Mouse (Mus musculus) heart, postnatal 0 days (tissue): Measurements from ENCODE around the gene Kcnn1. TPM values are rescaled to one million over a fixed set of nuclear protein-coding genes. Genes with fewer than 3 reads are reported as not detected.
A peak's percentile ranks its signal among the peaks of the same experiment; 100 is the strongest.

ENCODE experiments used
- ATAC-seq: fragments of 200-750 bp; cut with Nextera tagmentation; 2 replicates; pipeline ENCODE4 v1.8.0; 2017; ENCODE audit warnings: low read depth, moderate number of reproducible peaks, moderate library complexity; ENCODE audit not compliant: insufficient read depth
- DNase-seq: peaks from one replicate; pipeline ENCODE4 v3.0.0-alpha.2; 2016; ENCODE audit warnings: low spot score
- H3K27ac ChIP-seq: fragments of 300-500 bp; sonication (generic); 2 replicates; pipeline ENCODE4 v1.5.1; 2014; ENCODE audit warnings: low read depth, mild to moderate bottlenecking
- H3K27me3 ChIP-seq: fragments of 300-500 bp; sonication (generic); 2 replicates; pipeline ENCODE4 v1.6.1; 2014; ENCODE audit warnings: low read length, mixed read lengths; ENCODE audit not compliant: control insufficient read depth, insufficient read depth
- H3K36me3 ChIP-seq: fragments of 300-500 bp; sonication (generic); replicated peaks from 2 replicates; pipeline ENCODE4 v1.6.1; 2014; ENCODE audit warnings: low read length, mixed read lengths; ENCODE audit not compliant: control insufficient read depth, insufficient read depth
- H3K4me1 ChIP-seq: fragments of 300-500 bp; sonication (generic); 2 replicates; pipeline ENCODE4 v1.6.1; 2014; ENCODE audit warnings: antibody characterized with exemption; ENCODE audit not compliant: control insufficient read depth, insufficient read depth
- H3K4me2 ChIP-seq: fragments of 300-500 bp; sonication (generic); 2 replicates; pipeline ENCODE4 v1.6.1; 2014; ENCODE audit warnings: low read depth, mild to moderate bottlenecking, low read length, moderate library complexity
- H3K4me3 ChIP-seq: fragments of 300-500 bp; sonication (generic); 2 replicates; pipeline ENCODE4 v1.5.1; 2014; ENCODE audit warnings: low read depth, low read length
- H3K9ac ChIP-seq: fragments of 300-500 bp; sonication (generic); replicated peaks from 2 replicates; pipeline ENCODE4 v1.6.1; 2014; ENCODE audit warnings: low read depth, low read length, mixed read lengths
- H3K9me3 ChIP-seq: fragments of 300-500 bp; sonication (generic); replicated peaks from 2 replicates; pipeline ENCODE4 v1.6.1; 2016; ENCODE audit warnings: low read length; ENCODE audit not compliant: control insufficient read depth
- CTCF ChIP-seq: IDR thresholded peaks from 2 replicates; pipeline ENCODE4 v1.5.1; 2016; ENCODE audit warnings: antibody characterized with exemption, control low read depth, low read depth
- EP300 ChIP-seq: IDR thresholded peaks from 2 replicates; pipeline ENCODE4 v1.6.1; 2016; ENCODE audit warnings: antibody characterized with exemption, low read depth
- WGBS: fragments of 180-500 bp; shearing (Covaris S2); extraction: QIAGEN DNeasy Blood & Tissue Kit; methylation state at CpG from one replicate; pipeline ENCODE4 v1.1.7; 2014; 5-methylcytosine and 5-hydroxymethylcytosine counted together
- polyA plus RNA-seq: library from polyadenylated mRNA; unstranded; fragments of >200 nt; fragmentation: Nextera tagmentation; extraction: Ambion mirVana; gene quantifications from 2 replicates; pipeline ENCODE4 v1.2.1, GENCODE M21; 2015
- total RNA-seq: library from RNA; depleted of rRNA; stranded (reverse); fragments of >200 nt; gene quantifications from 2 replicates; pipeline ENCODE4 v1.2.3, GENCODE M21; 2014; ENCODE audit warnings: low replicate concordance

Gene Kcnn1
- total and polyA plus RNA-seq, 2 experiments from 2014 or later, result 3.4 to 25.2 TPM

DNA sequence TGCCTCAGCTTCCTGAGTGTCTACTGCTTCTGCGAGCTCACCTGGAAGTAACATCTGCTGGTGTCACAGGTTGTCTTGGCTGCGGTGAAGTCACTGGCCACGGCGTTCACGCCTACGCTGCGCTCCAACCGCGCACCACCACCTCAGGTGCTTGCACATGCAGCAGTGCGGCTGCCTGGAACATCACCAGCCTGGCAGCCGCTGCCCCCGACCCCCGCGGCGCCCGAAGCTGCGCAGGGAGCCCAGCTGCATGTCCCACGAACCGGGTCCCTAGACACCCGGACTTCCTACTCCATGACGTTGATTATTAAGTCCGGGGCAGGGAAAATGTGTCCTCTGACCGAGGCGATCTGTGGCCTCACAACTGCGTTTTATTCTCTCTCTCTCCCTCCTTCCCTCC, 20.6 kb downstream of the Kcnn1 start:
- Histone ChIP-seq H3K27me3 (no peaks in the 10 kb centered on the region), H3K4me3 (no peak overlapping the region), H3K9me3 (no peaks in the 10 kb centered on the region), H3K4me2 (no peak overlapping the region), H3K9ac (no peak overlapping the region), H3K36me3 (no peaks in the 10 kb centered on the region), H3K4me1 (peaks cover 5% of the 10 kb centered on the region), H3K27ac (no peak overlapping the region)
- ATAC-seq (no peak), DNase-seq (no peak)
- 58% methylated on average over 25 of the region's 25 CpGs for WGBS
- no peak for TF ChIP-seq EP300
- TF ChIP-seq CTCF, result no peak

- H3K9ac ChIP-seq, result no peak overlapping the region
These were observed 21.6 kb downstream of the Kcnn1 start for GRCm38 (mm10) chr8:70841147-70842072.

DNA sequence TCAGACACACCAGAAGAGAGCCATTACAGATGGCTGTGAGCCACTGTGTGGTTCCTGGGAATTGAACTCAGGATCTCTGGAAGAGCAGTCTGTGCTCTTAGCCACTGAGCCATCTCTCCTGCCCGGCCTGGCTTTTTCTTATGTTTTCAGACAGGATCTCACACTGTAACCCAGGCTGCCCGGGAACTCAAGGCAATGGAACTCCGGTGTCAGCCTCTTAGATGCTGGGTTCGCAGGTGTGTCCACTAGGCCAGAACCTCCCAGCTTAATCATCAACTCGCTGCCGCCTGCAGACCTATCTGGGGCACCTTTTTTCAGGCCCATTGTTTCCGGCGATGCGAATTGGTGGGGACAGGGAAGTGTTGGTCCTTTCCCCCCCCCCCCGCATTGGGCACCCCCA, 22.5 kb downstream of the Kcnn1 start:
- Histone ChIP-seq H3K4me2 (no peak overlapping the region), H3K27ac (peak overlapping the region; percentile 81; the same call in 1 of the 2 replicates), H3K4me1 (peaks cover 5% of the 10 kb centered on the region), H3K9me3 (no peaks in the 10 kb centered on the region), H3K4me3 (no peak overlapping the region), H3K36me3 (peaks cover 12% of the 10 kb centered on the region; the same call in 1 of the 2 replicates), H3K27me3 (no peaks in the 10 kb centered on the region), H3K9ac (no peak overlapping the region)
- 51% methylated on average over 10 of the region's 10 CpGs for WGBS
- DNase-seq, result no peak
- no peak for TF ChIP-seq CTCF
- no peak for TF ChIP-seq EP300
- no peak for ATAC-seq

More at GRCm38 (mm10) chr8:70841147-70842072, 21.6 kb downstream of the Kcnn1 start:
- Histone ChIP-seq H3K4me2 (no peak overlapping the region), H3K27me3 (no peaks in the 10 kb centered on the region), H3K27ac (no peak overlapping the region), H3K36me3 (peaks cover 6% of the 10 kb centered on the region; the same call in 1 of the 2 replicates), H3K9me3 (no peaks in the 10 kb centered on the region), H3K4me1 (peaks cover 5% of the 10 kb centered on the region), H3K4me3 (no peak overlapping the region)
- DNase-seq, result peak; percentile 78
- WGBS, result 32% methylated on average over 22 of the region's 22 CpGs
- no peak for ATAC-seq
- TF ChIP-seq EP300 (no peak), CTCF (peak; percentile 94)

GRCm38 (mm10) chr8:70839408-70840351, 23.4 kb downstream of the Kcnn1 start, which contains the start of gene Arrdc2:
Arrdc2 (minus strand) TSS chr8:70839720.
- H3K4me1 ChIP-seq, result peaks cover 5% of the 10 kb centered on the region
- peak within 1 kb of the TSS; percentile 96 for H3K27ac ChIP-seq
- peak; percentile 100 for DNase-seq
- TF ChIP-seq EP300 (peak; percentile 26; the same call in 1 of the 2 replicates), CTCF (no peak)
- H3K9me3 ChIP-seq, result no peaks in the 10 kb centered on the region
- H3K36me3 ChIP-seq, result peaks cover 16% of the 10 kb centered on the region; the same call in 1 of the 2 replicates
- H3K9ac ChIP-seq, result peak within 1 kb of the TSS; percentile 83
- H3K4me3 ChIP-seq, result peak within 1 kb of the TSS; percentile 74
- peak; percentile 94 for ATAC-seq
- whole genome bisulfite sequencing, result 2% methylated on average over 55 of the region's 55 CpGs
- peak within 1 kb of the TSS; percentile 80 for H3K4me2 ChIP-seq
- H3K27me3 ChIP-seq, result no peaks in the 10 kb centered on the region

- H3K9ac ChIP-seq, result peak overlapping the region; percentile 83
- 2% methylated on average over 63 of the region's 66 CpGs for WGBS
These were observed 24.2 kb downstream of the Kcnn1 start for GRCm38 (mm10) chr8:70838654-70839407.

More at GRCm38 (mm10) chr8:70838654-70839407, 24.2 kb downstream of the Kcnn1 start:
- peak overlapping the region; percentile 96 for H3K27ac ChIP-seq
- H3K4me2 ChIP-seq, result peak overlapping the region; percentile 80
- peaks cover 16% of the 10 kb centered on the region; the same call in 1 of the 2 replicates for H3K36me3 ChIP-seq
- TF ChIP-seq EP300 (no peak), CTCF (no peak)
- ATAC-seq, result peak; percentile 31
- H3K27me3 ChIP-seq, result no peaks in the 10 kb centered on the region
- peaks cover 10% of the 10 kb centered on the region for H3K4me1 ChIP-seq
- H3K9me3 ChIP-seq, result no peaks in the 10 kb centered on the region
- DNase-seq, result no peak
- peak overlapping the region; percentile 74 for H3K4me3 ChIP-seq
